Comparison of ENCODE assay signal across 13 mouse cellular contexts in the genomic region with DNA sequence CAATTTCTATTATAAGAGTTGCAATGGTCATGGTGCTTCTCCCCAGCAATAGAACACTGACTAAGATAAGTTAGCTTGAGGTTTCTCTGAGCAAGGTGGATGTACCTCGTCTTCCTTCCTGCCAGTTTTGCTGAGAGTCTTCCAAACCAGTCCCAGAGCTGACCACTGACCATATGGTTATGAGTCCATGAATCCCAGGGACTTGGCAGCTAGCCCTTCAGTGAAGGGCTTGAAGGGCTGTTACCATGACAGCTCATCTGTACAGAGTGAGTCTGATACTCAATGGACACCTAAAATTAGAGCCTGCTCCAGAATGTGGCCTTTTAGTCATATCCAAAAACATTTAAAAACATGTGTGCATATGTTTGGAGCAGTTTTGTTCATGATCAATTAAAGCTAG.
DNase-seq lines count a peak whose midpoint lies in the region.
"Had no signal": no experiment of that assay in that cellular context is flagged by ENCODE, and none has a peak within 500 bp of the region (broad histone marks: within the 10 kb centered on the region; RNA-seq: fewer than 3 reads in every experiment).

No protein-coding gene starts in this region.

- intact Hi-C loops in left cerebral cortex, postnatal 4 days (cut with DNase I), result no loop called here
- intact Hi-C loops in left cerebral cortex, postnatal 25 days (cut with DNase I), result no loop called here

- DNase-seq in cerebellum, postnatal 10 days, result peak; percentile 87 to 91
- DNase-seq in cerebellum, adult 11 months, result no peak
- peak; percentile 8 to 29 for DNase-seq in cerebellum, postnatal 36 days
- no peak for DNase-seq in cerebellum, adult 11-12 months
- peak; percentile 69 for DNase-seq in left cerebral cortex, postnatal 4 days
- DNase-seq in left cerebral cortex, postnatal 25 days (ENCODE audit: low spot score in 2 of 2), result no peak
- DNase-seq: adrenal gland, postnatal 10 days; adrenal gland, postnatal 36 days; cerebellum, adult 9-10 months; embryo, embryonic 11 days; gastrocnemius, postnatal 25 days; heart, adult 2 months; kidney, adult 18-20 months had no signal

Comparison
In these comparisons a context has a peak if more than half of its experiments do, and no peak if none do; other contexts are left out.
1. DNase-seq: peak in cerebellum, postnatal 10 days (2 of 2), cerebellum, postnatal 36 days (2 of 2) and left cerebral cortex, postnatal 4 days (single experiment); none in cerebellum, adult 11 months (single experiment), cerebellum, adult 11-12 months (single experiment) and left cerebral cortex, postnatal 25 days (0 of 2).